Comparison of ENCODE assay signal across 20 mouse cellular contexts in genomic region chr3:40760746-40761145, GRCm38 (mm10). TPM values are rescaled to one million over a fixed set of nuclear protein-coding genes. Genes with fewer than 3 reads are reported as not detected.
"Had no signal": no experiment of that assay in that cellular context is flagged by ENCODE, and none has a peak within 500 bp of the region (broad histone marks: within the 10 kb centered on the region; RNA-seq: fewer than 3 reads in every experiment).

No protein-coding gene starts in this region.

- DNase-seq: kidney, adult 9 months; kidney, postnatal 14 days; kidney, postnatal 4 days; liver, embryonic 13.5 days; lung, adult 2 months; lung, postnatal 14 days; lung, postnatal 4 days; right cerebral cortex, adult 18-20 months; right cerebral cortex, postnatal 14 days; right cerebral cortex, postnatal 4 days; thymus, adult 18-20 months; thymus, postnatal 36 days had no signal

- ATAC-seq: midbrain, embryonic 15.5 days had no signal

RNA-seq across cellular contexts. Expression of gene Slc25a31, which starts 52.1 kb away (rescaled TPM):
- total RNA-seq: layer of hippocampus, adult 18-20 months; left cerebral cortex, adult 2 months; liver, adult 2 months; megakaryocyte progenitor cell, adult 5-6 weeks; megakaryocyte-erythroid progenitor cell, adult 5-6 weeks; neutrophil, adult 5-6 weeks had no signal
- polyA plus RNA-seq: liver, embryonic 16.5 days had no signal
